Mouse (Mus musculus) CD4-positive helper T cell, adult 2 months (primary cell): Measurements from ENCODE around the gene Pepd.

ENCODE experiments used
- DNase-seq: peaks from one replicate; pipeline ENCODE4 v3.0.0-alpha.2; 2012; ENCODE audit warnings: low read depth, missing footprints, low spot score

Pepd gene

GRCm38 (mm10) chr7:34983702-34984475, 71.7 kb downstream of the Pepd start:
- no peak for DNase-seq

GRCm38 (mm10) chr7:34984526-34985133, 72.5 kb downstream of the Pepd start:
- DNase-seq, result no peak

- DNase-seq, result peak; percentile 23
These were observed 73.0 kb downstream of the Pepd start for GRCm38 (mm10) chr7:34985216-34985615.

- no peak for DNase-seq
These were observed 73.5 kb downstream of the Pepd start for GRCm38 (mm10) chr7:34985646-34986045.

- DNase-seq, result no peak
These were observed 74.5 kb downstream of the Pepd start for GRCm38 (mm10) chr7:34986575-34987150.

GRCm38 (mm10) chr7:34987258-34987657, 75.1 kb downstream of the Pepd start:
- no peak for DNase-seq

GRCm38 (mm10) chr7:34988488-34988887, 76.3 kb downstream of the Pepd start:
- no peak for DNase-seq

GRCm38 (mm10) chr7:34991731-34992246, 79.6 kb downstream of the Pepd start:
- no peak for DNase-seq

GRCm38 (mm10) chr7:34992766-34993165, 80.6 kb downstream of the Pepd start:
- no peak for DNase-seq

- no peak for DNase-seq
These were observed 83.9 kb downstream of the Pepd start for GRCm38 (mm10) chr7:34995872-34996662.

GRCm38 (mm10) chr7:35000839-35001238, 88.7 kb downstream of the Pepd start:
- peak; percentile 32 for DNase-seq

GRCm38 (mm10) chr7:35003171-35003737, 91.1 kb downstream of the Pepd start:
- no peak for DNase-seq

- no peak for DNase-seq
These were observed 94.5 kb downstream of the Pepd start for GRCm38 (mm10) chr7:35006661-35007060.

- no peak for DNase-seq
These were observed 101.0 kb downstream of the Pepd start for GRCm38 (mm10) chr7:35013228-35013627.

GRCm38 (mm10) chr7:35015252-35015651, 103.1 kb downstream of the Pepd start:
- DNase-seq, result no peak

GRCm38 (mm10) chr7:35021365-35021764, 109.2 kb downstream of the Pepd start:
- DNase-seq, result no peak

- no peak for DNase-seq
These were observed 111.1 kb downstream of the Pepd start for GRCm38 (mm10) chr7:35023251-35023650.

GRCm38 (mm10) chr7:35024426-35024825, 112.2 kb downstream of the Pepd start:
- no peak for DNase-seq

GRCm38 (mm10) chr7:35025409-35026275, 113.5 kb downstream of the Pepd start:
- peak; percentile 65 for DNase-seq

- DNase-seq, result no peak
These were observed 114.1 kb downstream of the Pepd start for GRCm38 (mm10) chr7:35026276-35026630.
